Mouse (Mus musculus) gastrocnemius, postnatal 25 days (tissue): Measurements from ENCODE around the gene Scgb3a1. TPM values are rescaled to one million over a fixed set of nuclear protein-coding genes. Genes with fewer than 3 reads are reported as not detected.

Experiments
- DNase-seq: peaks from one replicate; pipeline ENCODE4 v3.0.0; 2022
- long read RNA-seq, 2 experiments: library from polyadenylated mRNA; stranded (forward); transcript quantifications; one replicate each; pipeline ENCODE4 v2.0.0; 2021
- total RNA-seq, 2 experiments: library from RNA; stranded (reverse); gene quantifications; 1 replicate in 1 of 2; 2 replicates in 1 of 2; pipeline ENCODE4 v1.2.3; 2021

Gene Scgb3a1
- not detected for total RNA-seq
- long read RNA-seq, experiment 1: 0 reads
- long read RNA-seq, experiment 2: 0 reads

- DNase-seq: no peak
Observed at GRCm38 (mm10) chr11:49663310-49663709, at the start of gene Scgb3a1. Gene Scgb3a1 (plus strand): TSS chr11:49663610.

GRCm38 (mm10) chr11:49615856-49616725 is 47.3 kb upstream of the Scgb3a1 start:
- DNase-seq: no peak

GRCm38 (mm10) chr11:49618476-49618875 is 44.9 kb upstream of the Scgb3a1 start:
- no peak for DNase-seq

- no peak for DNase-seq
Observed at GRCm38 (mm10) chr11:49621953-49622352, 41.5 kb upstream of the Scgb3a1 start.

GRCm38 (mm10) chr11:49624156-49624555 is 39.3 kb upstream of the Scgb3a1 start:
- DNase-seq: no peak

GRCm38 (mm10) chr11:49625863-49626262 is 37.5 kb upstream of the Scgb3a1 start:
- DNase-seq: no peak

- DNase-seq: no peak
Observed at GRCm38 (mm10) chr11:49626748-49627147, 36.7 kb upstream of the Scgb3a1 start.

- DNase-seq: no peak
Observed at GRCm38 (mm10) chr11:49631154-49631553, 32.3 kb upstream of the Scgb3a1 start.

- DNase-seq: peak; percentile 18
Observed at GRCm38 (mm10) chr11:49632256-49632655, 31.2 kb upstream of the Scgb3a1 start.

- DNase-seq: no peak
Observed at GRCm38 (mm10) chr11:49634101-49634500, 29.3 kb upstream of the Scgb3a1 start.

GRCm38 (mm10) chr11:49635671-49636070 is 27.7 kb upstream of the Scgb3a1 start:
- no peak for DNase-seq

GRCm38 (mm10) chr11:49636449-49636848 is 27.0 kb upstream of the Scgb3a1 start:
- DNase-seq: no peak

GRCm38 (mm10) chr11:49645677-49646076 is 17.7 kb upstream of the Scgb3a1 start:
- no peak for DNase-seq

GRCm38 (mm10) chr11:49650113-49650993 is 13.1 kb upstream of the Scgb3a1 start:
- DNase-seq: no peak

GRCm38 (mm10) chr11:49650994-49651761 is 12.2 kb upstream of the Scgb3a1 start:
- no peak for DNase-seq

- no peak for DNase-seq
Observed at GRCm38 (mm10) chr11:49651762-49652322, 11.6 kb upstream of the Scgb3a1 start.

- peak; percentile 42 for DNase-seq
Observed at GRCm38 (mm10) chr11:49652401-49653078, 10.9 kb upstream of the Scgb3a1 start.

GRCm38 (mm10) chr11:49653079-49653408 is 10.4 kb upstream of the Scgb3a1 start:
- DNase-seq: no peak

GRCm38 (mm10) chr11:49654651-49655050 is 8.8 kb upstream of the Scgb3a1 start:
- DNase-seq: no peak

GRCm38 (mm10) chr11:49655501-49655900 is 7.9 kb upstream of the Scgb3a1 start:
- DNase-seq: no peak

- no peak for DNase-seq
Observed at GRCm38 (mm10) chr11:49658065-49658464, 5.3 kb upstream of the Scgb3a1 start.
